Mouse (Mus musculus) neural tube, embryonic 15.5 days (tissue): ENCODE data around the gene Gm38431. TPM values are rescaled to one million over a fixed set of nuclear protein-coding genes. Genes with fewer than 3 reads are reported as not detected.

Experiments
- ATAC-seq: fragments of 200-750 bp; cut with Nextera tagmentation; 2 replicates; pipeline ENCODE4 v1.8.0; 2017; ENCODE audit warnings: mild to moderate bottlenecking, moderate TSS enrichment, moderate library complexity; ENCODE audit not compliant: low FRiP score
- H3K27ac ChIP-seq: fragments of 300-500 bp; sonication (generic); replicated peaks from 2 replicates; pipeline ENCODE4 v1.5.1; 2015; ENCODE audit warnings: mild to moderate bottlenecking, inconsistent platforms
- H3K27me3 ChIP-seq: fragments of 300-500 bp; sonication (generic); replicated peaks from 2 replicates; pipeline ENCODE4 v1.6.1; 2015; ENCODE audit warnings: inconsistent platforms
- H3K36me3 ChIP-seq: fragments of 300-500 bp; sonication (generic); 2 replicates; pipeline ENCODE4 v1.6.1; 2015; ENCODE audit warnings: inconsistent platforms
- H3K4me1 ChIP-seq: fragments of 300-500 bp; sonication (generic); 2 replicates; pipeline ENCODE4 v1.6.1; 2015; ENCODE audit warnings: inconsistent platforms
- H3K4me2 ChIP-seq: fragments of 300-500 bp; sonication (generic); 2 replicates; pipeline ENCODE4 v1.6.1; 2015; ENCODE audit warnings: inconsistent platforms, mild to moderate bottlenecking, moderate library complexity
- H3K4me3 ChIP-seq: fragments of 300-500 bp; sonication (generic); replicated peaks from 2 replicates; pipeline ENCODE4 v1.5.1; 2015; ENCODE audit warnings: mild to moderate bottlenecking, inconsistent platforms
- H3K9ac ChIP-seq: fragments of 300-500 bp; sonication (generic); replicated peaks from 2 replicates; pipeline ENCODE4 v1.6.1; 2015; ENCODE audit warnings: mild to moderate bottlenecking, inconsistent platforms
- H3K9me3 ChIP-seq: fragments of 300-500 bp; sonication (generic); replicated peaks from 2 replicates; pipeline ENCODE4 v1.6.1; 2016; ENCODE audit warnings: inconsistent platforms
- WGBS: fragments of 180-500 bp; shearing (Covaris S2); methylation state at CpG from one replicate; pipeline ENCODE4 v1.1.7; 2015; ENCODE audit warnings: mixed read lengths; 5-methylcytosine and 5-hydroxymethylcytosine counted together
- polyA plus RNA-seq: library from polyadenylated mRNA; unstranded; fragments of >200 nt; fragmentation: Nextera tagmentation; extraction: Ambion mirVana; gene quantifications from 2 replicates; pipeline ENCODE4 v1.2.1, GENCODE M21; 2015

Gene Gm38431
- polyA plus RNA-seq, 1 experiment from 2014 or later, result 1.4 TPM

GRCm38 (mm10) chr9:21100447-21101161, 8.8 kb upstream of the Gm38431 start:
- WGBS, result 49% methylated on average over 15 of the region's 15 CpGs
- ATAC-seq, result no peak

GRCm38 (mm10) chr9:21097793-21098192, 6.0 kb upstream of the Gm38431 start:
- Histone ChIP-seq H3K9me3 (no peaks in the 10 kb centered on the region), H3K4me2 (no peak overlapping the region), H3K4me3 (no peak overlapping the region), H3K27ac (no peak overlapping the region), H3K27me3 (no peaks in the 10 kb centered on the region), H3K4me1 (peaks cover 1% of the 10 kb centered on the region; the same call in 1 of the 2 replicates), H3K9ac (no peak overlapping the region), H3K36me3 (no peaks in the 10 kb centered on the region)
- ATAC-seq, result no peak
- 86% methylated on average over 8 of the region's 8 CpGs for WGBS

More at GRCm38 (mm10) chr9:21100447-21101161, 8.8 kb upstream of the Gm38431 start:
- H3K4me2 ChIP-seq, result no peak overlapping the region
- no peak overlapping the region for H3K27ac ChIP-seq
- no peaks in the 10 kb centered on the region for H3K36me3 ChIP-seq
- H3K9me3 ChIP-seq, result no peaks in the 10 kb centered on the region
- H3K4me1 ChIP-seq, result no peaks in the 10 kb centered on the region; the same call in 1 of the 2 replicates
- no peaks in the 10 kb centered on the region for H3K27me3 ChIP-seq
- no peak overlapping the region for H3K4me3 ChIP-seq
- H3K9ac ChIP-seq, result no peak overlapping the region

GRCm38 (mm10) chr9:21095958-21096357, 4.2 kb upstream of the Gm38431 start:
- H3K27me3 ChIP-seq, result no peaks in the 10 kb centered on the region
- WGBS, result 85% methylated on average over 4 of the region's 4 CpGs
- H3K4me2 ChIP-seq, result no peak overlapping the region
- H3K9ac ChIP-seq, result no peak overlapping the region
- H3K4me3 ChIP-seq, result no peak overlapping the region
- H3K4me1 ChIP-seq, result peaks cover 10% of the 10 kb centered on the region
- H3K9me3 ChIP-seq, result no peaks in the 10 kb centered on the region
- H3K27ac ChIP-seq, result no peak overlapping the region
- no peak for ATAC-seq
- H3K36me3 ChIP-seq, result no peaks in the 10 kb centered on the region

GRCm38 (mm10) chr9:21093423-21093822, 1.6 kb upstream of the Gm38431 start:
- peaks cover 17% of the 10 kb centered on the region for H3K36me3 ChIP-seq
- H3K27me3 ChIP-seq, result no peaks in the 10 kb centered on the region
- H3K9ac ChIP-seq, result no peak overlapping the region
- 96% methylated on average over 9 of the region's 9 CpGs for WGBS
- no peak for ATAC-seq
- H3K4me1 ChIP-seq, result peaks cover 36% of the 10 kb centered on the region
- H3K4me3 ChIP-seq, result no peak overlapping the region
- H3K9me3 ChIP-seq, result no peaks in the 10 kb centered on the region
- no peak overlapping the region for H3K4me2 ChIP-seq
- H3K27ac ChIP-seq, result no peak overlapping the region

DNA sequence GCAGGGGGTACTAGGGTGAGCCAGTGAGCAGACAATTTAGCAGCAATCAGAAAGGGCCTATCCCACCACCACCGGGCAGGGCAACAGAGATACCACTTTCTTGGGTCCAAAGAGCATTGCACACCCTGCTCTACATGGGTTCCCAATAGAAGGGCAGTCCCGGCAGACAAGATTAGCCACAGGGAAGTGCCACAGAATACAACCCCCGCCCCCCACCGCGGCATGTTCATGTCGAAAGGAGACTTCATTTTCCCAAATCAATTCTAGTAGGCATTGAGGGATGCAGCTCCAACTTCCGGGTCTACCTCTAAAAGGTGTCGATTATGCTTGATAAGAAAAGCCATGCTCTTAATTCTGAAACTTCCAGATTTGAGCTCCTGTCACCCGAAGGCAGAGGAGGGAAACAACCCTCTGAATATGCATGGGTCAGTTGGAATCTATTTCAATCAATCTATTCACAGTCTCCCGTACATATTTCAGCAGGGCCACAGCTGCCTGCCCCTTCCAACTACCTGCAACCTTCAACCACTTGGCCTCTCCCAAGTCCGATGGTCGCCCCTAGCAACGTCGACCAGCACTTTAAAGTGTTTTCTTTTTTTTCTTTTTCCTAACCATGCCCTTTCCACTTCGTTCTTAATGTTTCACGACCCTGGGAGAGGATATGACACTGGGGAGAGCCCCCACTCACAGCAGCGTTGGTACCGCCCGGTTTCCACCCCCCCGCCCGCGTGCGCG, 658 bp downstream of the Gm38431 start:
- peak overlapping the region; percentile 84 for H3K4me2 ChIP-seq
- WGBS, result 3% methylated on average over 24 of the region's 24 CpGs
- H3K4me1 ChIP-seq, result peaks cover 42% of the 10 kb centered on the region
- H3K4me3 ChIP-seq, result peak overlapping the region; percentile 68
- peak overlapping the region; percentile 95 for H3K27ac ChIP-seq
- ATAC-seq, result peak; percentile 32; the same call in 1 of the 2 replicates
- H3K9me3 ChIP-seq, result no peaks in the 10 kb centered on the region
- no peaks in the 10 kb centered on the region for H3K27me3 ChIP-seq
- peaks cover 40% of the 10 kb centered on the region for H3K36me3 ChIP-seq
- peak overlapping the region; percentile 74 for H3K9ac ChIP-seq

DNA sequence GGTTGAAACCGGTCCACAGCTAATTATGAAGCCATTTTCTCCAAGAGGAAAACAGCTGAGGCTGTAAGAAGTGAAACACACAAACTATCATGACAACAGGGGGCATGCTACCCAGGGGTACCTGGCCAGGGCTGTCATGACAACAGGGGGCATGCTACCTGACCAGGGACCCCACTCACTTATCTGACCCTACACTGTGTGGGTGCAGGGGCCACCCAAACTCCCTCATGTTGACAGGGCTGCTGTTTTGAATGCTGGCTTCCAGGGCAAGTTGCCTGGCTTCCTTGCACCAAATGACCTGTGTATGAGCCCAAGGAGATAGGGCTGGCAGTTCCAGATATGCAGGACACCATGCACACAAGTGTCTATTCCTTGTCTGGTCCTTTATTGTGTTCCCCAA, 1.3 kb downstream of the Gm38431 start:
- peak overlapping the region; percentile 74 for H3K9ac ChIP-seq
- H3K27ac ChIP-seq, result peak overlapping the region; percentile 95; the same call in 1 of the 2 replicates
- no peaks in the 10 kb centered on the region for H3K9me3 ChIP-seq
- WGBS, result 86% methylated on average over 1 of the region's 1 CpGs
- peaks cover 46% of the 10 kb centered on the region for H3K36me3 ChIP-seq
- peaks cover 42% of the 10 kb centered on the region for H3K4me1 ChIP-seq
- H3K4me2 ChIP-seq, result peak overlapping the region; percentile 84
- H3K4me3 ChIP-seq, result peak overlapping the region; percentile 68
- ATAC-seq, result no peak
- no peaks in the 10 kb centered on the region for H3K27me3 ChIP-seq

DNA sequence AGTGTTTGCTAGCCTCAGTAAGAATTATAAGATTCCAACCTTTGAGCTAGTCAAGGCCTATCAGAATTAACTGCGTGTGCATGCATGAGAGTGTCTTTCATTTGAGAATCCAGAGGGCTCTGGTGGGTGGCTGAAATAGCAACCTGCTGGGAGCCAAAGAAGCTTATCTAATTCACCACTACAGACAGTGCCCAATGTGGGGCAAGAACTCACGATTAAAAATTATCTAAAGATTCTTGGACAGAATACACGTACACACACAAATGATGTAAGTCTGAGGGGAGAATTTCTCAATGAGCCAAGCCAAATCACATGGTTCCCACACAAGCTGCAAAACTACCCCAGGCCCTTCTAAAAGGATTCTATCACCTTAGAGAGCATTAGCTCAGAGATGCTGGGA, 8.5 kb downstream of the Gm38431 start:
- no peak for ATAC-seq
- Histone ChIP-seq H3K27ac (no peak overlapping the region), H3K4me3 (no peak overlapping the region), H3K36me3 (peaks cover 95% of the 10 kb centered on the region), H3K4me1 (peaks cover 5% of the 10 kb centered on the region; the same call in 1 of the 2 replicates), H3K27me3 (no peaks in the 10 kb centered on the region), H3K9me3 (no peaks in the 10 kb centered on the region), H3K9ac (no peak overlapping the region), H3K4me2 (no peak overlapping the region)
- 91% methylated on average over 3 of the region's 3 CpGs for WGBS

GRCm38 (mm10) chr9:21081127-21081526, 10.7 kb downstream of the Gm38431 start:
- H3K27ac ChIP-seq, result no peak overlapping the region
- WGBS, result 87% methylated on average over 9 of the region's 9 CpGs
- no peaks in the 10 kb centered on the region for H3K9me3 ChIP-seq
- H3K36me3 ChIP-seq, result peaks cover 94% of the 10 kb centered on the region
- H3K4me1 ChIP-seq, result no peaks in the 10 kb centered on the region
- no peak overlapping the region for H3K4me2 ChIP-seq
- H3K9ac ChIP-seq, result no peak overlapping the region
- H3K27me3 ChIP-seq, result no peaks in the 10 kb centered on the region
- no peak overlapping the region for H3K4me3 ChIP-seq
- no peak for ATAC-seq

DNA sequence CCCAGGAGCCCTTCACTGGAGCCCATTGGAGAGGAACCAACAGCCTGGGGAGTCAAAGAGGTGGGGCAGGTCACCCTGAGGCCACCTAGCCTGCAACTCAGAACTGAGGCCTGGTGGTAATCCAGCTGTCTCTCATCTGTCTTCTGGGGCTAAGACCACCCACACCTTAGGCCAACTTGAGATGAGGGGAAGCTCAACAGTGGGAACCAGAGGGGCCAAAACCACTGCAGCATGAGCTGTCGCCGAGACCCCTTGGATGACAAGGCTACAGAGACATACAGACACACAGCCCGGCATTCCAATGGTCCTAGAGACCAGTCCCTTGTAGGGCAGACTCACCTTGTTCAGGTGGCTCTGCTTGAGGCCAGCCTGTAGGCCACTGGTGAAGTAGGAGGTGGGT, 16.2 kb downstream of the Gm38431 start:
- ATAC-seq, result no peak
- peaks cover 57% of the 10 kb centered on the region for H3K36me3 ChIP-seq
- H3K27ac ChIP-seq, result no peak overlapping the region
- H3K4me3 ChIP-seq, result no peak overlapping the region
- WGBS, result 95% methylated on average over 3 of the region's 3 CpGs
- H3K27me3 ChIP-seq, result no peaks in the 10 kb centered on the region
- H3K4me1 ChIP-seq, result peaks cover 24% of the 10 kb centered on the region
- no peak overlapping the region for H3K4me2 ChIP-seq
- H3K9me3 ChIP-seq, result no peaks in the 10 kb centered on the region
- H3K9ac ChIP-seq, result no peak overlapping the region

DNA sequence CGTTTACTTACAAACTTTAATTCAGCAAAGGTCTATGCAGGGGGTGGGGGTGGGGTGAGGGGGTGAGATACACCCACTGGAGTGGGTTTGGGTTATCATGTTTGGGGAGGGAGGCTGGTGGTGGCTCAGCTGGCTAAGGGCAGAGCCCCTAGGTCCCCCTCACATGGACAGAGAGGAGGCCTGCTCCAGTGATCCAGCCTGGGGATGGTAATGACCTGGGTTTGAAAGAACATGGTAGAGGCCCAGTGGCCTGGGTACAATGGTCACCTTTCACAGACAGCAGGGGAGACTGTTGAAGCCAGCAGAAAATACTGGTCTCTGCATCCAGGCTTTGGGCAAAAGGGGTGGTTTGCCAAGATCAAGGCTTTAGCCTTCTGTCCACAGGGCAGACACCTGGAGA, 17.6 kb downstream of the Gm38431 start:
- no peak overlapping the region for H3K4me3 ChIP-seq
- peaks cover 24% of the 10 kb centered on the region for H3K4me1 ChIP-seq
- no peaks in the 10 kb centered on the region for H3K27me3 ChIP-seq
- H3K9ac ChIP-seq, result no peak overlapping the region
- H3K36me3 ChIP-seq, result peaks cover 49% of the 10 kb centered on the region
- H3K27ac ChIP-seq, result no peak overlapping the region
- peak overlapping the region; percentile 93 for H3K4me2 ChIP-seq
- ATAC-seq, result no peak
- WGBS, result 87% methylated on average over 1 of the region's 1 CpGs
- no peaks in the 10 kb centered on the region for H3K9me3 ChIP-seq

- 3% methylated on average over 58 of the region's 58 CpGs for WGBS
- ATAC-seq, result peak; percentile 95
- Histone ChIP-seq H3K36me3 (peaks cover 42% of the 10 kb centered on the region), H3K27me3 (no peaks in the 10 kb centered on the region), H3K4me1 (peaks cover 24% of the 10 kb centered on the region), H3K27ac (peak within 1 kb of the TSS; percentile 75), H3K4me2 (peak within 1 kb of the TSS; percentile 93), H3K4me3 (peak within 1 kb of the TSS; percentile 84), H3K9ac (peak within 1 kb of the TSS; percentile 88), H3K9me3 (no peaks in the 10 kb centered on the region)
Measured at GRCm38 (mm10) chr9:21073044-21073840, 18.6 kb downstream of the Gm38431 start, which contains the start of the genes Gm49373 and Fdx1l. Gene Gm49373, minus strand, starts transcription at chr9:21073096. Gene Fdx1l, minus strand, starts transcription at chr9:21073614.
